Mouse (Mus musculus) brain, adult 2 months (tissue): ENCODE data around the gene Efr3b.

ENCODE experiments used
- DNase-seq: peaks from one replicate; pipeline ENCODE4 v3.0.0; 2011; ENCODE audit warnings: low read depth, low spot score

The Efr3b gene

DNA sequence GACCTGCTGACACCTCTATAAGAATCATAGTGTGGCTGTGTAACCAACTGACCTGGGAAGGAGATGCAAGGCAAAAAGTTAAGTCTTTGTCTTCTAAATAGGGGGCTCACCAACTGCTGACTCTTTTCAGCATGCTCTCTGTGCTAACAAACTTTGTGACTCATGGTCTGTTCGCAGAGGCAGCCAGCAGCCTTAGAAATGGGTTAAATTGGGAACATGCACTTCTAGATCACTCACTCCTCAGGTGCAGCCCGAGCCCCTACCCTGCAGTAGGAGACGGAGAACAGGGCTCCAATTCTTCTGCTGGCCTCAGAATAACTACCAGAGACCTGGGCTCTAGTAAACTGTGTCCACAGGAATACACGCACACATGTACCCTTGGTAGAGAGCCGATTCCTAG lies 1.2 kb downstream of the Efr3b start:
- peak; percentile 74 for DNase-seq

- DNase-seq: no peak
These were observed 2.6 kb downstream of the Efr3b start for GRCm38 (mm10) chr12:4036157-4036556.

GRCm38 (mm10) chr12:4029064-4029463 lies 9.7 kb downstream of the Efr3b start:
- DNase-seq: no peak

GRCm38 (mm10) chr12:4028516-4028915 lies 10.2 kb downstream of the Efr3b start:
- peak; percentile 82 for DNase-seq

DNA sequence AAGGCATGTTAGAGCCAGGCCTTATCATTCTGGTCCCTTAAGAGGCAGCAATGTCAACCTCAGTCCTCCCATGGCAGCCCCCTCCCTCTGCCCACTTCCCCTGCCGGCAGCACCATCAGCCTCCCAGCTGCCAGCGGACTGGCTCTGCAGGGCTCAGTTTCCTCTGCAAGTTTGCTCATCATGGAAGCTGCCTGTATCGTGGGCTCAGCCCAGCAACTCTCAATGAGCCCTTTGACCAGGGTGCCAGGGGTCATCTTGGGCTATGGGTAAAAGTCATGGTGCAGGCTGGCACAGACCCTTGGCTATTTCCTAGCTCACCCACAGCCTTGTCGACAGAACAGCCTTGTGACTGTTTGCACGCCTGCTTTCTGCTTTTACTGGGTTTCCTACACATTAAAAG lies 14.4 kb downstream of the Efr3b start:
- DNase-seq: peak; percentile 69

DNA sequence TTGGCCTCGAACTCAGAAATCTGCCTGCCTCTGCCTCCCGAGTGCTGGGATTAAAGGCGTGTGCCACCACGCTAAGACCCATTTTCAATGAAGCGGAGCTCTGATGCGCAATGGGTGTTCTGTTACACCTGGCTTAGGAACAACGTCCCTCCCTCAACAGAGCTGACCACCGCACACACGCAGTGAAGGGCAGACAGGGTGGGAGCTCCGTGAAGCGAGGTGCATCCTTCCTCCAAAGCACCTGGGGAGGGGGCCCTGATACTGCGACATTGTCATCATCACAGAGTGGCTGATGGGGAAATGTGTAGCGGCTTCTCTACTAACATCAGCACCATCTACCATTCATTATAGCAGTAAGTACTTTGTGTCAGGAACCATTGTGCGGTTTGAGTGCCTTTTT lies 15.2 kb downstream of the Efr3b start:
- no peak for DNase-seq

DNA sequence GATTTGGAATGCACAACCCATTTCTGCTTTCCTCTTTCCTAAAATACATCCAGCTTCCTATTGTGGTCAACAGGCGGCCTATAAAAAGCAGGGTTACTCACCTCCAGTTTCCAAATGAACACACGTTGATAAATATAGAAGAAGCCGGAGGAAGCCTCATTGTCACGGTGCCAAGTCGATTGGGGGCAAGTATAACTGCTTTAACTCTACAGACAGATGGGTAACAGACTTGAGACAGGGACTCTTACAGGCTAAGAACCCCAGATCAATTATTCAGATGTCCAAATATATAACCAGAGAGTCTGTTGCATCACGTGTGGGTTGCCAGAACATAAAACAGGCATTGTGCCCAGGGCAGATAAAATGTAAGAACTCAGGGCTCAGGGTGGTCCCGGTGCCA lies 15.9 kb downstream of the Efr3b start:
- peak; percentile 75 for DNase-seq

GRCm38 (mm10) chr12:4020505-4020904 lies 18.2 kb downstream of the Efr3b start:
- peak; percentile 71 for DNase-seq

DNA sequence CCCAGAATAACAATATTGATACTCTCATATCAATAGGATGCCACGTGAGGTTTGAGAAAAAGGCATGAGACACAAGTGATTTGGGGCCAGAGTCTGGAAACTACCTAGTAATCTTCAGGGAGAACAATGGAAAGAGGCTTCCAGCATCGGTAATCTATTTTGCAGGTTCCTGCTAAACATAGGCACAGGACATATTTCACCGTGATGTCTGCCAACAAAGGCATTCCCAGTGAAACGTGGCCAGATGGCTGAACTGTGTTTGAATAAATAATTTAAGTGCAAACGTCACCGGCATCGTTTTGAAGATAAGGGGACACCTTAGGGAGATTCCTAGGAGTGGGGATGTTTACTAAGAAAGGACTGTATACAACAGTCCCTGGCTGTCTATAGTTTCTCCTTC lies 22.4 kb downstream of the Efr3b start:
- DNase-seq: peak; percentile 84

DNA sequence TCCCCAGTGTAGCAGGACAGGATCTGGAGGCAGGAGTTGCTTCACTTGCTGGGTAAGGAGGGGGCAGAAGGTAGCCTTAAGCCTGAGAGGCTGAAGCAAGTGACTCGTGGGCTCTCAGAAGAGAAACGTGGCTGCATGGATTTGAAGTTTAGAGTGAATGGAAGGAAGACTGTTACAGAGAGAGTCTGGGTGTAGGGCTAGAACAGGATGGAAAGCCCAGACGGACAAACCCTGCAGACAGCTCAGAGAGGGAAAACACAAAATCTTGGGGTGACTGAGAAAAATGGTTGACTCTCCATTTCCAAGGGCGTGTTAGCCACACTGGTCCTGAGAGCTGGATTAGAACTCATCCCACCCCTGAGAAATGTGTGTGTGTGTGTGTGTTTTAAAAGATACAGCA lies 23.0 kb downstream of the Efr3b start:
- DNase-seq: no peak

DNA sequence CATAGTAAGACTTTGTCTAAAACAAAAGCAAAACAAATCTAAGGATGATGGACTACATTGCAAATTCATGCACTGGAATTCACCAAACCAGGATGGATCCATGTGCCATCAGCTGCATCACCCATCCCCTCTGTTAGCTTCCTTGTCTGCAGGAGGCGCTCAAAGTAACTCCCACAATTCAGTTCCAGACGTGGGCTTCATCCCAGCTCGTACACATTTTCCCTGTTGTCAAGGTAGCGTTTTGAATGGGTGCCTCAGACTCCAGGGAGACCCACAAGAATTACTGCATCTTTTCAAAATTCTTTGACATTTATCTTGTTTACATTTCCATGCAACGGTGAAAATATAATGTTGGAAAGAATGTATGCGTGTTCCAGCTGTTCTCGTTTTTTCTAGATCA lies 23.5 kb downstream of the Efr3b start:
- peak; percentile 37 for DNase-seq

GRCm38 (mm10) chr12:4011715-4012114 lies 27.0 kb downstream of the Efr3b start:
- DNase-seq: peak; percentile 75

DNA sequence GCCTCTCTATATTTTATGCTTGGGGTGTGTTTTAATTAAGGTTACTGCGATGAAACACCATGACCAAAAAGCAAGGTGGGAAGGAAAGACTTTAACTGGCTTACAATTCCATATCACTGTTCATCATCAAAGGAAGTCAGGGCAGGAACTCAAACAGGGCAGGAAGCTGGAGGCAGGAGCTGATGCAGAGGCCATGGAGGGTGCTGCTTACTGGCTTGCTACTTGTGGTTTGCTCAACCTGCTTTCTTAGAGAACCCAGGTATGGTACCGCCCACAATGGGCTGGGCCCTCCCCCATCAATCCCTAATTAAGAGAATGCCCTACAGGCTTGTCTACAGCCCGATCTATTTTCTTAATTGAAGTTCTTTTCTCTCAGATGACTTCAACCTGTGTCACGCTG lies 27.4 kb downstream of the Efr3b start:
- DNase-seq: no peak

DNA sequence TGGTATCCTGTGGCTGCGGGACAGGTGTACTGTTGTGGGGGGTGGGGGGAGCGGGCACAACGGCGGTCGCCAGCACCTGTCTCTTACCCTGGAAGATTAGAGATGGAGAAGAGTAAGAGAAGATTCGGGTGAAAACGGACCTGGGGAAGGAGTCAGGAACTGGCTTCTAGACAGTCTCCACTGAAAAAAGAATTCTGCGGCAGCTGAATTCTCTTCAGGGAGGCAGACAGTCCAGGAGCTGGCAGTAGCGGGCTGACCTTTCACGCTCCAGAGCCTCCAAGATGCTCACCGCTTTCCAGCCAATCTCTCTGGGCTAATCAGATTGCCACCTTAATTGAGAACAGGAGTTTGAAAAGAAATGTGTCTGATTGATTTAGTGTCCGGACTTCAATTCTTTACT lies 30.0 kb downstream of the Efr3b start:
- DNase-seq: peak; percentile 94

GRCm38 (mm10) chr12:4007766-4008165 lies 30.9 kb downstream of the Efr3b start:
- DNase-seq: peak; percentile 67

GRCm38 (mm10) chr12:4007181-4007580 lies 31.5 kb downstream of the Efr3b start:
- DNase-seq: peak; percentile 92

DNA sequence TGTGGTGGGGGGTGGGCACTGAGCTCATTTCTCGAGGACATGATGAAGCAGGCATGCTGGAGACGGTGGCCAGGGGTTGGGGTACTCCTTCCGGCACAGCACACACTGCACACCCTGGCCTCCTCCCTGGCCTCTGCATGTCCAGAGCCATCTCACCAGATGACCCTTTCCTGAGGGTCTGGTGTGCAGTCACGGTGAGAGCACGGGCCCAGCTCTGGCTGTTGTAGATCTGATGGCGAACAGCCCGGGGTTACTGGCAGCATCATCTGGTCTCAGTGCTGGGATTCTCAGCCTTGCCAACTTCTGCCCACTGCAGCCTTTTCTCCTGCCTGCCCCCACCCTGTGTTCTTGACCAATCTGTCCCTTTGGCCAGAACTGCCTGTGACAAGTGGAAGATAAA lies 32.6 kb downstream of the Efr3b start:
- peak; percentile 96 for DNase-seq

DNA sequence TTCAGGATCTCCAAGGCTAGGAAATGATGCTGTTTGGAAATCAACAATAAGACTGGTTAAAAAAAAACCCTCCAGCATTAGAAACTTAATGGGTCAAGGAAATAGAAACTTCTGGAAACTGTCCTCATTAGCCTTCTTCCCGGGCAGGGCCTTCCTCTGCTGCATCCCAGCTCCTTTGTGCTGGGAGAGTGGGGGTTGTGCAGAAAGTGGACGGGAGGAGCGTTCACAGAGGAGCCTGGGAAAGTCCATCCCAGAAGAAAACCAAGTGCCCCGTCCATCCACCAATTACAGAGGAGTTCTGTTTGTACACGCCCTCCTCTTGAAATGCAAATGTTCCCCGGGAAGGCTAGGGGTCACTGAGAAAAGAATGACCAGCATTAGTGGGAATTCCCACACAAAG lies 34.1 kb downstream of the Efr3b start:
- DNase-seq: no peak

DNA sequence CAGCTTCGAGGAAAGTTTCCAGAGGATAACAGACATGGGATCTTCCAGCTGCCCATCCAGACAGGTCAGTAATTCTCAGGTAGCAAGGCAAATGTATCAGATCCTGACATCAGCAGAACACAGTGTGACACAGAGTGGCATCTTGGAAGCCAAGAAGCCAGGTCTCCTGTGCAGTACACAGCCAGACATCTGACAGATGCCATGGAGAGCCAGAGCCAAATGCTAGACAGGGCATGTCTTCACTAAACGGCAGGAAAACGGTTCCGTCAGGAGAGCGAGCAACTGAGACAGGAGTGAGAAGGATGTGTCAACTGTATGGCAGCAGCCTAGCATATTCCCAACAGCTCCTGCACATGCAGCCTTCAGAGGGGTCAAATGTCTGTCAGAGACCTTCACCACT lies 38.3 kb downstream of the Efr3b start:
- peak; percentile 53 for DNase-seq

DNA sequence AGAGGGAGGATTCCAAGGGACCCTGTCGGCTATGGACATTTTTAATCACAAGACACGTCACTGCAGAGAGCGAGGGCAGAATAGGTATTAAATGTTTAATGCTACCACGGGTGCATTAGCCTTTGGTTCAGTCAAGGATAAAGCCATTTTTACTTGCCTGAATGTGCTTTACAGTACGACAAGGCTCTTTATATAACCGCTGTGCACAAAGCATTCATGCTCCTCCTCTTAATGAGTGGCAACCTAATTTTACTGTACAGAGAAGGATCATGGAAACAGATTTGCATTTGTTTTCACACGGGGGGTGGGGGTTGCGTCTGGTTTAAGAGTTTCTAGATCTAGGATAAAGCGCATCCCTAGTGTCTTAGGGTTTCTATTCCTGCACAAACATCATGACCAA lies 42.0 kb downstream of the Efr3b start:
- peak; percentile 63 for DNase-seq

DNA sequence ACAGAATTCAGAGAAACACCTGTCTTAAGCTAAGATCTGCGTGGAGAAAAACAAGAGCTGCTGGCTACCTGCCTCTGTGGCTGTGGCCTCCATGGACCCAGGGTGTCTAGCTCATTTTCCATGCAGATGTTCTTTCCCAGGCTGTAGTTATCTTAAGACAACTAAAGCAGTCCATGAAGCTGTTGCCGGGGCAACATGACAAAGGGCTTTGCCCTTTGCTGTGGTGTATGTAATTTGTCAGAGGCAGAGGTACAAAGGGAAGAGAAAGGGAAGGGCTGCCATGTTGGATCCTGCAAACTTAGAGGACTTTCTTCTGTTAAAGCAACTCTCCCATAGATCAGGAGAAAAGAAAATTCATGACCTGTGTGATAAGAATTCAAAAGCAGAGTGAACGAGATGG lies 47.7 kb downstream of the Efr3b start:
- no peak for DNase-seq

- DNase-seq: peak; percentile 60
These were observed 48.8 kb downstream of the Efr3b start for GRCm38 (mm10) chr12:3989943-3990342.

- DNase-seq: no peak
These were observed 54.3 kb downstream of the Efr3b start for GRCm38 (mm10) chr12:3984446-3984845.

DNA sequence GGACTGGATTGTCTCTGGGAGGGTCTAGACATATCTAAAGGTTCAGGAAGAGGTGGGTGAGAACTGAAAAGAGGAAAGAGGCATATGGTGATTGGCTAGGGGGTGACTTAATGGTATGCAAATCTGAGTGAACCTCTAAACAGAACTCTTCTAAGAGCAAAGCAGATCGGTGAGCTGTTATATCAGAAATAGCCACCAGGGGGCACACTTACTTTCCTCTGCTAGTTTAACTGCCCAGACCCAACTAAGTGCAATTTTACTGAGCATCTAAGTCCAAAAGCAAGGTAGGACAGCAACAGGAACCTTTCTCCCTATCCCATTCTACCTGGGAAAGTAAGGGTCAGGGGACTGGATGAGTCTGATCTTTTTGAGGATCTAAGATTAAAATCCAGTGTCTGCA lies 55.0 kb downstream of the Efr3b start:
- DNase-seq: peak; percentile 95

DNA sequence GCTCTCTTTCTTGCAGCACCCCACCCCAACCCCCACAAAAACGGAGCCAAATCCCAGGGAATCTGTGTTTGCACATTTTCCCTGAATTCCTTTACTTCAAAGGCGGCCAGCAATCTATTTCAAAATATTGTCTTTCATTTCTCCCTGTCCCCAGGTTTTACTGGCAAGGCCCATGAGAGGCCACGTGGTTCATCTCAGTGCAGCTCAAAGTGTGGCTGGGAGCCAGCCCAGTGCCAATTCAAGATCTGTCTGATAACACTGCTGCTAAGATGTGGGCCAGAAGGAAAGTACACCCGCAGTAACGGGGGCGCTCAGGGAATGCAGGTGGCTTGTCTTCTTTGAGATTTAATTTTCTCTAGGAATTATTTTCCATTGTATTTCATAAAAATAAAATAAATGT lies 56.5 kb downstream of the Efr3b start:
- DNase-seq: peak; percentile 92
